Mouse (Mus musculus) liver, embryonic 14.5 days (tissue): ENCODE measurements around the gene Zdhhc22. TPM values are rescaled to one million over a fixed set of nuclear protein-coding genes. Genes with fewer than 3 reads are reported as not detected.

Experiments
- ATAC-seq: fragments of 200-750 bp; cut with Nextera tagmentation; 2 replicates; pipeline ENCODE4 v1.8.0; 2017; ENCODE audit warnings: moderate number of reproducible peaks, mild to moderate bottlenecking, moderate library complexity; ENCODE audit not compliant: insufficient read depth
- DNase-seq, 3 experiments: peaks; one replicate each; pipeline ENCODE4 v3.0.0-alpha.2; 2012 to 2013; ENCODE audit warnings: low read depth in 3 of 3, low spot score in 3 of 3
- H3K27ac ChIP-seq: fragments of 300-500 bp; sonication (generic); 2 replicates; pipeline ENCODE4 v1.5.1; 2014; ENCODE audit warnings: moderate library complexity, mild to moderate bottlenecking, control low read depth, inconsistent platforms
- H3K27me3 ChIP-seq: fragments of 300-500 bp; sonication (generic); 2 replicates; pipeline ENCODE4 v1.6.1; 2014; ENCODE audit warnings: mild to moderate bottlenecking, low read length, moderate library complexity; ENCODE audit not compliant: control insufficient read depth, insufficient read depth
- H3K36me3 ChIP-seq: fragments of 300-500 bp; sonication (generic); replicated peaks from 2 replicates; pipeline ENCODE4 v1.6.1; 2014; ENCODE audit warnings: low read depth; ENCODE audit not compliant: control insufficient read depth, insufficient read depth
- H3K4me1 ChIP-seq, 2 experiments: fragments of 200-500 bp in 1 of 2; fragments of 300-500 bp in 1 of 2; sonication (generic) in 1 of 2; replicated peaks; 2 replicates each; pipeline ENCODE4 v1.6.1; 2012 to 2014; ENCODE audit warnings: antibody characterized with exemption in 1 of 2, inconsistent platforms in 1 of 2, low read length in 1 of 2; ENCODE audit not compliant: control insufficient read depth in 2 of 2, insufficient read depth in 2 of 2
- H3K4me2 ChIP-seq: fragments of 300-500 bp; sonication (generic); 2 replicates; pipeline ENCODE4 v1.6.1; 2014; ENCODE audit warnings: low read depth, mild to moderate bottlenecking, control low read depth, moderate library complexity
- H3K4me3 ChIP-seq, 2 experiments: fragments of 200-500 bp in 1 of 2; fragments of 300-500 bp in 1 of 2; sonication (generic) in 1 of 2; 2 replicates each; pipeline ENCODE4 v1.5.1; 2012 to 2014; ENCODE audit warnings: low read depth in 2 of 2, low read length in 2 of 2, mild to moderate bottlenecking in 2 of 2, control low read depth in 1 of 2, inconsistent platforms in 1 of 2, moderate library complexity in 1 of 2; ENCODE audit not compliant: insufficient read depth in 1 of 2
- H3K9ac ChIP-seq: fragments of 300-500 bp; sonication (generic); replicated peaks from 2 replicates; pipeline ENCODE4 v1.6.1; 2014; ENCODE audit warnings: mild to moderate bottlenecking, control low read depth, moderate library complexity
- H3K9me3 ChIP-seq: fragments of 300-500 bp; sonication (generic); 2 replicates; pipeline ENCODE4 v1.6.1; 2016; ENCODE audit warnings: low read length, mixed read lengths; ENCODE audit not compliant: control insufficient read depth
- CTCF ChIP-seq: IDR thresholded peaks from 2 replicates; pipeline ENCODE4 v1.5.1; 2016; ENCODE audit warnings: antibody characterized with exemption, low read depth, control low read depth
- EP300 ChIP-seq: IDR thresholded peaks from 2 replicates; pipeline ENCODE4 v1.6.1; 2016; ENCODE audit warnings: antibody characterized with exemption, low read depth
- WGBS: fragments of 180-500 bp; shearing (Covaris S2); extraction: QIAGEN DNeasy Blood & Tissue Kit; methylation state at CpG from one replicate; pipeline ENCODE4 v1.1.7; 2014; ENCODE audit not compliant: insufficient replicate concordance; 5-methylcytosine and 5-hydroxymethylcytosine counted together
- polyA plus RNA-seq, 2 experiments: library from polyadenylated mRNA; depleted of rRNA in 1 of 2; stranded (reverse) in 1 of 2; unstranded in 1 of 2; fragments of >200 nt; fragmentation: Nextera tagmentation in 1 of 2; extraction: Ambion mirVana in 1 of 2; gene quantifications; 2 replicates each; pipeline versions ENCODE4 v1.2.1 to v1.2.3; 2012 to 2014

The Zdhhc22 gene
- polyA plus RNA-seq, 2 experiments, result not detected

DNA sequence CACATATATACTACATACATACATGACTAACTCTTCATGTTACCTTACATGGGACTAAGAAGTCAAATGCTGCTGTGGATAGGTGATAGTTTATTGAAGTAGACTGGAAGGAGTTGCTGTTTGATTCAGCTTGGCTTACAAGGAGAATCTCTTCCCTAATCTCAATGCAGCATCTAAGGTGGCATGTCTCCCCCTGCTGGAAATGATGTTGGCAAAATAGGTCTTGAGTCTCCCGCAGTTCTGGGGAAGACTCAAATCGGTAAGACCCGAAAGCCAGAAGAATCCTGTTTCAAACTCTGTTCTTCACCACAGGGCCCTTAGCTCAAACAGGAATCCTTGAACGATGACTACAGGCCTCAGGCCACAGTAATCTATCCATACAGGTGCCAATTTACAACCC lies 45.1 kb downstream of the Zdhhc22 start:
- peaks cover 13 to 18% of the 10 kb centered on the region in 2 experiments; a peak in 3 of 4 replicates for H3K4me1 ChIP-seq
- no peaks in the 10 kb centered on the region for H3K9me3 ChIP-seq
- ATAC-seq (no peak), DNase-seq (peak in 2 of 3 experiments; percentile 52 to 69)
- no peak overlapping the region for H3K27ac ChIP-seq
- no peaks in the 10 kb centered on the region for H3K36me3 ChIP-seq
- H3K4me2 ChIP-seq, result peak overlapping the region; percentile 17
- 11% methylated on average over 4 of the region's 4 CpGs for WGBS
- no peak overlapping the region for H3K9ac ChIP-seq
- no peak overlapping the region for H3K4me3 ChIP-seq
- TF ChIP-seq EP300 (no peak), CTCF (peak; percentile 70)
- no peaks in the 10 kb centered on the region for H3K27me3 ChIP-seq

DNA sequence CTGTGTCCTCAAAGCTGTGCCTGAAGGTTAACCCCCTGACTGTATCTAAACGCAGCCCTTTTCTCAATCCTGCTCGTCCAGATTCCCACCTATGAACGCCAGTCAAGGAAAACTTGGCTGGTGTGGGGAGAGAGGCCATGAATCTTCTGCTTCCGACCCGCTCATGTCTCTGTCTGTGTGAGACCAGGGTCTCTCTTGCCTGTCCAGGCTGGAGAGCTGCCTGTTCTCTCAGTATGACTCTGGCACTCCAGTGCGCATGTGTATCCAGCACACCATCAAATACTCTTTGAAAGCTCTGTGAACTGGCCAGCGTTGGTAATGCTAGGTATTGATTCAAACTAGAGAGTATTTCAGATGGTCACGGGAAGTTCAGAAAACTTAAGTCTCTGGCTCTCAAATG lies 46.8 kb downstream of the Zdhhc22 start:
- Histone ChIP-seq H3K27me3 (no peaks in the 10 kb centered on the region), H3K4me2 (no peak overlapping the region), H3K36me3 (no peaks in the 10 kb centered on the region), H3K27ac (no peak overlapping the region), H3K4me3 (no peak overlapping the region), H3K4me1 (peaks cover 9 to 11% of the 10 kb centered on the region in 2 experiments; a peak in 3 of 4 replicates), H3K9me3 (no peaks in the 10 kb centered on the region), H3K9ac (no peak overlapping the region)
- TF ChIP-seq EP300 (no peak), CTCF (no peak)
- 71% methylated on average over 8 of the region's 8 CpGs for WGBS
- no peak for ATAC-seq
- no peak for DNase-seq

DNA sequence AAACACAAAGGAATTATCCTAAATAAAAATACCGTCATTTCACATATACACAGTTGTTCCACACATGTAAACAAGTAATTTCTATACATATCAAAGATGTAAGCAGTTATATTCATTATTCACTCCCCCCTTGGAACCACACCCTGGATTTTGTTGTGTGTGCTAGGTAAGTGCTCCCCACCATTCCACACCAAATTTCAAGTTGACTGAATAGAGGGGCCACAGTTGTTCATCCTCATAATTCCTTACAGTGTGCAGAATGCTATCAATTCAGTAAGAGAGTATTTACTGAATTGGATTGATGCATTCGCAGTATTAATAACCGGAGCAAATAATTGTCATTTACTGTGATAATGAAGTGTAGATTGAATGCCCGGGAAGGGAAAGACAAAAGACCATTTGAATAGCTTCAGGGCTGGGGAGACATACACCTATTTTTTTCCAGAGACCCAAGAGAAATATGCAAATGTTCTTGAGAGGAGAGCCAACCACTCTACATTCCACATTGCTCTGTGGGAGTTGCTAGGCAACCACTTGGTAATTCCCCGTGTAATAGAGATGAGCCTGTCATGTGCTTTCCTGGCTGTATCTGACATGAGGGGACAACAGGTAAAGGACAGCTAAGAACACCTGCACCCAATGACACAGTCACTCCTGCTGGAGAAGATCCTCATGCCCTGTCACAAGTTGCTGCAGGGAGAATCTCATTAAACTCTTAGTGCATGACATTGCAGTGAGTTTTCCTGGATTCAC lies 48.3 kb downstream of the Zdhhc22 start:
- WGBS, result 54% methylated on average over 5 of the region's 5 CpGs
- no peak overlapping the region for H3K27ac ChIP-seq
- no peak overlapping the region for H3K9ac ChIP-seq
- H3K27me3 ChIP-seq, result no peaks in the 10 kb centered on the region
- H3K4me2 ChIP-seq, result no peak overlapping the region
- H3K9me3 ChIP-seq, result no peaks in the 10 kb centered on the region
- TF ChIP-seq EP300 (no peak), CTCF (no peak)
- H3K4me1 ChIP-seq, result peaks cover 5 to 7% of the 10 kb centered on the region in 2 experiments; a peak in 3 of 4 replicates
- H3K4me3 ChIP-seq, result no peak overlapping the region
- H3K36me3 ChIP-seq, result no peaks in the 10 kb centered on the region
- ATAC-seq, result no peak
- DNase-seq, result no peak

DNA sequence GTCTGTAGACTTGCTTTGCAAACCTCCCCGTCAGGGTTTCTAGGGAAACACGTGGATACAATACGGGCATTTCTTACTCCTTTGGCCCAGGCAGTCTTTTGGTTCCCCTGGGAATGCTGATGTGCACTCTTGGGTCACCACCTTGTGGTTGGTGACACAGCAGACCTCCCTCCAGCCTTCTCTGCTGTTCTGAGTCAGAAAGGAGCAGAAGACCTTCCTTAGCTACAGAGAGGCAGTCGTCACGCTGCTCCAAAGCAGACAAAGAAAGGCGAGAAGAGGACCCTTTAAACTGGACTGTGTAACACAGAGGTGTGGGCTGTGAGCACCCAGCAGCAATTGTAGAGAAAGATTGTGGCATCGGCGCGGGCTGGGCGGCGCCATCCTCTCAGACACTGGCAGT lies 49.1 kb downstream of the Zdhhc22 start:
- ATAC-seq, result no peak
- H3K27ac ChIP-seq, result no peak overlapping the region
- no peak for DNase-seq
- H3K4me2 ChIP-seq, result no peak overlapping the region
- no peak overlapping the region for H3K4me3 ChIP-seq
- 54% methylated on average over 11 of the region's 11 CpGs for WGBS
- no peaks in the 10 kb centered on the region for H3K27me3 ChIP-seq
- no peaks in the 10 kb centered on the region for H3K9me3 ChIP-seq
- no peak for TF ChIP-seq CTCF
- no peak overlapping the region for H3K9ac ChIP-seq
- H3K4me1 ChIP-seq, result peaks cover 4 to 6% of the 10 kb centered on the region in 2 experiments; a peak in 3 of 4 replicates
- no peaks in the 10 kb centered on the region for H3K36me3 ChIP-seq

DNA sequence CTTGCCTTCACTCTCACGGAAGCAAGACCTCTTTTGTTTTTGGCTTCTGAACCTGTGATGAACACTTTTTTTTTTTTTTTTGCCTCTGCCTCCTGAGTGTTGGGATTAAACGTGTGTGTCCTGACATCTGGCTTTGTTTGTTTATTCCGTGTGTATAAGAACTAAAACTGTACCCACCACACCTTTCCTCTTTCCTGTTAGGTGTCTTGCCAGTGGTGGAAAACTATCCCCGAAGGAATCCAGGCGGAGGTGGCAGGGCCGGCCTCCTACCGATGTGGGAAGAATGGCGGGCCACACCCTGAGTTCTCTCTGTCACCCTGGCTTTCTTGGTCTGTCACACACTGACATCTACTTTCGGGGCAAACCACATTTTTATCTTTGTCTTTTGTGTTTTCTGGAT lies 51.7 kb downstream of the Zdhhc22 start:
- no peak overlapping the region for H3K9ac ChIP-seq
- ATAC-seq (no peak), DNase-seq (no peak)
- no peaks in the 10 kb centered on the region for H3K4me1 ChIP-seq
- no peak overlapping the region for H3K4me2 ChIP-seq
- H3K4me3 ChIP-seq, result no peak overlapping the region
- H3K9me3 ChIP-seq, result no peaks in the 10 kb centered on the region
- 33% methylated on average over 9 of the region's 9 CpGs for WGBS
- no peak overlapping the region for H3K27ac ChIP-seq
- TF ChIP-seq CTCF (no peak), EP300 (no peak)
- no peaks in the 10 kb centered on the region for H3K36me3 ChIP-seq
- H3K27me3 ChIP-seq, result no peaks in the 10 kb centered on the region
